Mouse (Mus musculus) kidney, adult 2 months (tissue): ENCODE measurements around the gene BC030867.

ENCODE experiments used
- CTCF ChIP-seq: fragments of 200-500 bp; conservative IDR thresholded peaks from 2 replicates; pipeline ENCODE4 v1.5.1; 2011; ENCODE audit warnings: low read depth, mild to moderate bottlenecking, control low read depth, low read length, moderate library complexity, mixed read lengths; ENCODE audit not compliant: insufficient read depth, insufficient read length
- POLR2A ChIP-seq: fragments of 200-500 bp; IDR thresholded peaks from one replicate; pipeline ENCODE4 v1.6.1; 2011; ENCODE audit warnings: low read depth, low read length, control low read depth

GRCm38 (mm10) chr11:102218783-102219182 lies 29.9 kb upstream of the BC030867 start:
- no peak for TF ChIP-seq CTCF
- peak; percentile 89 for TF ChIP-seq POLR2A
